Mouse (Mus musculus) heart, postnatal 0 days (tissue): ENCODE measurements around the gene Ccdc89. TPM values are rescaled to one million over a fixed set of nuclear protein-coding genes. Genes with fewer than 3 reads are reported as not detected.

Source experiments
- ATAC-seq: fragments of 200-750 bp; cut with Nextera tagmentation; 2 replicates; pipeline ENCODE4 v1.8.0; 2017; ENCODE audit warnings: low read depth, moderate number of reproducible peaks, moderate library complexity; ENCODE audit not compliant: insufficient read depth
- DNase-seq: peaks from one replicate; pipeline ENCODE4 v3.0.0-alpha.2; 2016; ENCODE audit warnings: low spot score
- H3K27ac ChIP-seq: fragments of 300-500 bp; sonication (generic); 2 replicates; pipeline ENCODE4 v1.5.1; 2014; ENCODE audit warnings: low read depth, mild to moderate bottlenecking
- H3K27me3 ChIP-seq: fragments of 300-500 bp; sonication (generic); 2 replicates; pipeline ENCODE4 v1.6.1; 2014; ENCODE audit warnings: low read length, mixed read lengths; ENCODE audit not compliant: control insufficient read depth, insufficient read depth
- H3K36me3 ChIP-seq: fragments of 300-500 bp; sonication (generic); replicated peaks from 2 replicates; pipeline ENCODE4 v1.6.1; 2014; ENCODE audit warnings: low read length, mixed read lengths; ENCODE audit not compliant: control insufficient read depth, insufficient read depth
- H3K4me1 ChIP-seq: fragments of 300-500 bp; sonication (generic); 2 replicates; pipeline ENCODE4 v1.6.1; 2014; ENCODE audit warnings: antibody characterized with exemption; ENCODE audit not compliant: control insufficient read depth, insufficient read depth
- H3K4me2 ChIP-seq: fragments of 300-500 bp; sonication (generic); 2 replicates; pipeline ENCODE4 v1.6.1; 2014; ENCODE audit warnings: low read depth, mild to moderate bottlenecking, low read length, moderate library complexity
- H3K4me3 ChIP-seq: fragments of 300-500 bp; sonication (generic); 2 replicates; pipeline ENCODE4 v1.5.1; 2014; ENCODE audit warnings: low read depth, low read length
- H3K9ac ChIP-seq: fragments of 300-500 bp; sonication (generic); replicated peaks from 2 replicates; pipeline ENCODE4 v1.6.1; 2014; ENCODE audit warnings: low read depth, low read length, mixed read lengths
- H3K9me3 ChIP-seq: fragments of 300-500 bp; sonication (generic); replicated peaks from 2 replicates; pipeline ENCODE4 v1.6.1; 2016; ENCODE audit warnings: low read length; ENCODE audit not compliant: control insufficient read depth
- CTCF ChIP-seq: IDR thresholded peaks from 2 replicates; pipeline ENCODE4 v1.5.1; 2016; ENCODE audit warnings: antibody characterized with exemption, control low read depth, low read depth
- EP300 ChIP-seq: IDR thresholded peaks from 2 replicates; pipeline ENCODE4 v1.6.1; 2016; ENCODE audit warnings: antibody characterized with exemption, low read depth
- WGBS: fragments of 180-500 bp; shearing (Covaris S2); extraction: QIAGEN DNeasy Blood & Tissue Kit; methylation state at CpG from one replicate; pipeline ENCODE4 v1.1.7; 2014; 5-methylcytosine and 5-hydroxymethylcytosine counted together
- polyA plus RNA-seq: library from polyadenylated mRNA; unstranded; fragments of >200 nt; fragmentation: Nextera tagmentation; extraction: Ambion mirVana; gene quantifications from 2 replicates; pipeline ENCODE4 v1.2.1, GENCODE M21; 2015
- total RNA-seq: library from RNA; depleted of rRNA; stranded (reverse); fragments of >200 nt; gene quantifications from 2 replicates; pipeline ENCODE4 v1.2.3, GENCODE M21; 2014; ENCODE audit warnings: low replicate concordance

The Ccdc89 gene
- total and polyA plus RNA-seq, 2 experiments from 2014 or later = 0.51 TPM; not detected in 1

GRCm38 (mm10) chr7:90395928-90396327 is 30.4 kb upstream of the Ccdc89 start:
- H3K27ac ChIP-seq = 0 out of 2 replicates have a peak overlapping the region, but pooled peaks have one; percentile 25
- no peak for ATAC-seq
- H3K27me3 ChIP-seq = no peaks in the 10 kb centered on the region

GRCm38 (mm10) chr7:90409934-90410333 is 16.4 kb upstream of the Ccdc89 start:
- no peak overlapping the region for H3K4me3 ChIP-seq
- H3K27me3 ChIP-seq = no peaks in the 10 kb centered on the region
- H3K9ac ChIP-seq = no peak overlapping the region
- no peak overlapping the region for H3K27ac ChIP-seq
- no peak overlapping the region for H3K4me2 ChIP-seq
- 47% methylated on average over 3 of the region's 3 CpGs for WGBS
- no peaks in the 10 kb centered on the region for H3K4me1 ChIP-seq
- peak; percentile 52 for DNase-seq
- H3K36me3 ChIP-seq = no peaks in the 10 kb centered on the region
- ATAC-seq = no peak
- TF ChIP-seq CTCF (peak; percentile 87), EP300 (no peak)
- no peaks in the 10 kb centered on the region for H3K9me3 ChIP-seq

More at GRCm38 (mm10) chr7:90395928-90396327, 30.4 kb upstream of the Ccdc89 start:
- DNase-seq = no peak
- Histone ChIP-seq H3K9ac (no peak overlapping the region), H3K4me3 (0 out of 2 replicates have a peak overlapping the region, but pooled peaks have one; percentile 13), H3K9me3 (no peaks in the 10 kb centered on the region), H3K36me3 (no peaks in the 10 kb centered on the region), H3K4me1 (peaks cover 14% of the 10 kb centered on the region; the same call in 1 of the 2 replicates), H3K4me2 (peak overlapping the region; percentile 25; the same call in 1 of the 2 replicates)
- WGBS = 45% methylated on average over 5 of the region's 5 CpGs
- TF ChIP-seq EP300 (no peak), CTCF (no peak)

GRCm38 (mm10) chr7:90427006-90427405 is 629 bp downstream of the Ccdc89 start:
- Histone ChIP-seq H3K9me3 (no peaks in the 10 kb centered on the region), H3K4me1 (peaks cover 5% of the 10 kb centered on the region), H3K4me3 (peak overlapping the region; percentile 52), H3K27ac (no peak overlapping the region), H3K4me2 (peak overlapping the region; percentile 91), H3K36me3 (no peaks in the 10 kb centered on the region), H3K9ac (peak overlapping the region; percentile 15; the same call in 1 of the 2 replicates), H3K27me3 (no peaks in the 10 kb centered on the region)
- 54% methylated on average over 9 of the region's 9 CpGs for WGBS
- DNase-seq (no peak), ATAC-seq (no peak)
- TF ChIP-seq CTCF = no peak
- TF ChIP-seq EP300 = no peak

GRCm38 (mm10) chr7:90432221-90432620 is 5.8 kb downstream of the Ccdc89 start:
- H3K27ac ChIP-seq = no peak overlapping the region
- ATAC-seq (no peak), DNase-seq (no peak)

GRCm38 (mm10) chr7:90440044-90440443 is 13.7 kb downstream of the Ccdc89 start:
- no peak for ATAC-seq
- no peak for DNase-seq
- no peak overlapping the region for H3K4me2 ChIP-seq
- no peak overlapping the region for H3K9ac ChIP-seq
- H3K36me3 ChIP-seq = no peaks in the 10 kb centered on the region
- H3K27ac ChIP-seq = no peak overlapping the region
- no peak for TF ChIP-seq EP300
- H3K4me3 ChIP-seq = no peak overlapping the region
- H3K27me3 ChIP-seq = no peaks in the 10 kb centered on the region
- H3K9me3 ChIP-seq = no peaks in the 10 kb centered on the region
- WGBS = 74% methylated on average over 4 of the region's 4 CpGs
- no peaks in the 10 kb centered on the region for H3K4me1 ChIP-seq

More at GRCm38 (mm10) chr7:90432221-90432620, 5.8 kb downstream of the Ccdc89 start:
- no peaks in the 10 kb centered on the region for H3K36me3 ChIP-seq
- no peak overlapping the region for H3K4me2 ChIP-seq
- no peaks in the 10 kb centered on the region for H3K4me1 ChIP-seq
- no peaks in the 10 kb centered on the region for H3K9me3 ChIP-seq
- no peak overlapping the region for H3K4me3 ChIP-seq
- TF ChIP-seq EP300 (no peak), CTCF (no peak)
- H3K27me3 ChIP-seq = no peaks in the 10 kb centered on the region
- no peak overlapping the region for H3K9ac ChIP-seq

GRCm38 (mm10) chr7:90442070-90442469 is 15.7 kb downstream of the Ccdc89 start:
- DNase-seq (peak; percentile 13), ATAC-seq (no peak)
- Histone ChIP-seq H3K4me2 (peak overlapping the region; percentile 97), H3K4me1 (peaks cover 5% of the 10 kb centered on the region; the same call in 1 of the 2 replicates), H3K27me3 (no peaks in the 10 kb centered on the region), H3K27ac (peak overlapping the region; percentile 100), H3K9ac (peak overlapping the region; percentile 100), H3K9me3 (no peaks in the 10 kb centered on the region), H3K4me3 (peak overlapping the region; percentile 100), H3K36me3 (0 out of 2 replicates have a peak, but pooled peaks cover 1% of the 10 kb centered on the region)
- 11% methylated on average over 4 of the region's 4 CpGs for WGBS
- TF ChIP-seq CTCF = no peak
